Mouse (Mus musculus) neutrophil, adult 5-6 weeks (primary cell): ENCODE measurements around the gene Gm21964. TPM values are rescaled to one million over a fixed set of nuclear protein-coding genes. Genes with fewer than 3 reads are reported as not detected.

Experiments used
- ATAC-seq: fragments of 151-379, 151-347 bp; 2 replicates; pipeline ENCODE4 v1.8.0; 2017; ENCODE audit warnings: mild to moderate bottlenecking, moderate TSS enrichment; ENCODE audit not compliant: insufficient number of reproducible peaks, poor library complexity, low FRiP score, severe bottlenecking; ENCODE audit errors: extremely low read depth
- total RNA-seq: library from RNA; stranded (forward); fragments of 200-1000 nt; gene quantifications from 2 replicates; pipeline ENCODE4 v1.2.3, GENCODE M21; 2017

Gene Gm21964
- total RNA-seq, 1 experiment from 2014 or later, result not detected

DNA sequence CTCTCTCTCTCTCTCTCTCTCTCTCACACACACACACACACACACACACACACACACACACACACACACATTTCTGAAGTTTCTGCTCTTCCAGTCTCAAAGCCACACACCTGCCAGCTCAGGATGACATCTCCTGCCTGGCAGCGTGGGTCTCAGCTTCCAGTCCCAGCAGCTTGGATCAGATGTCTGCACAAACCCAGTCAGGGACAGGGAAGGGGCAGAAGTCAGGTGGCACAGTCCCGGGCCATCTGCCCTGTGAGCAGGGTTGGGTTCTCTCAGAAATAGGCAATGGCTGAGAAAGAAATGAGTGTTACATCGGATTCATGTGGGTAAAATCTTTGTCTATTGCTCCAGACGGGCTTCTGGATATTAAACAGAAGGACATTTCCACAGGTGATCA is 39.8 kb downstream of the Gm21964 start:
- no peak for ATAC-seq

DNA sequence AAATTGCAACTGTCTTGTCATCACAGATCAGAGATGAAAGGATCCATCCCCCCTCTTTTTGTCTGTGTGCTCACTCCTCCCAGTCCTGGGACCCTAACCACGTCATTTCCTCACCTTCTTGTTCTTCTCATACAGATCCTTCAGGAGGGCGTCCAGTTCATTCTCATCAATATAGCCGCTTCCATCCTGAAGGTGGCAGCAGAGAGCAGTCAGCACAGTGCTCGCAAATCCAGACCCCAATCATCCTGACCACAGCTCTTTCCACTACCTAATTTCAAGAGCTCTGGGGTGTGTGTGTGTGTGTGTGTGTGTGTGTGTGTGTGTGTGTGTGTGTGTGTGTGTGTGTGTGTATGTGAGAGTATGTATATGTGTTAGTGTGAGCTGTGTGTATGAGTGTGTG is 44.5 kb downstream of the Gm21964 start:
- ATAC-seq, result no peak

DNA sequence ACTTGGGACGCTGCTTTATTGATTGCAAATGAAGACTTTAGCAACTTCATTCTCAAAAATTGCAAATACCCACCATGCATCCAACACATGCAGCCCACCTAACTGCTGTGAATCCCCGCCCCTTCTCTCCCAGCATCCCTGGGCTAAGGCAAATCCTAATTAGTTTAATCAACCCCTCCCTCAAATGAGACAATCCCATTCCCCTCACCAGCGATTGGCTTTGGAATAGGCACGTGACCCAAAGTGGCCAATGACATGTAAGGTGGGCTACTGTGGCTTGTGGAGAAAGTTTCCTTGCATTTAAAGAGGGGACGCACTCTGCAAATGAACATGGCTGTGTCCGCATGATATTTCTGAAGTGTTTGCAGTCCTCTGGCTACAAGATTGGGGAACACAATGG is 51.9 kb downstream of the Gm21964 start:
- ATAC-seq, result no peak

Other genes with a start within 250 kb of the Gm21964 start
- gene Phlpp2, start 232.7 kb upstream of the Gm21964 start, total RNA-seq, result 7.7 and 9.1 TPM in 2 replicates
- 0.49 TPM in 1 of 2 replicates, not detected in the other for gene Marveld3, start 139.0 kb upstream of the Gm21964 start, total RNA-seq
- not detected in 2 replicates for gene Tat, start 110.8 kb upstream of the Gm21964 start, total RNA-seq
- not detected in 2 replicates for gene Chst4, start 61.5 kb upstream of the Gm21964 start, total RNA-seq
- gene Zfp612, start 21.5 kb upstream of the Gm21964 start, total RNA-seq, result 0.25 and 1.0 TPM in 2 replicates
- gene Gm17720, start 1.5 kb downstream of the Gm21964 start, total RNA-seq, result not detected in 2 replicates
- gene Calb2, start 67.0 kb downstream of the Gm21964 start, total RNA-seq, result not detected in 2 replicates
- gene Cmtr2, start 114.5 kb downstream of the Gm21964 start, total RNA-seq, result 4.3 and 5.6 TPM in 2 replicates
- gene Hydin, start 165.8 kb downstream of the Gm21964 start, total RNA-seq, result 0.12 TPM in 1 of 2 replicates, not detected in the other